Comparison of ENCODE assay signal across 11 mouse cellular contexts in the genomic region with DNA sequence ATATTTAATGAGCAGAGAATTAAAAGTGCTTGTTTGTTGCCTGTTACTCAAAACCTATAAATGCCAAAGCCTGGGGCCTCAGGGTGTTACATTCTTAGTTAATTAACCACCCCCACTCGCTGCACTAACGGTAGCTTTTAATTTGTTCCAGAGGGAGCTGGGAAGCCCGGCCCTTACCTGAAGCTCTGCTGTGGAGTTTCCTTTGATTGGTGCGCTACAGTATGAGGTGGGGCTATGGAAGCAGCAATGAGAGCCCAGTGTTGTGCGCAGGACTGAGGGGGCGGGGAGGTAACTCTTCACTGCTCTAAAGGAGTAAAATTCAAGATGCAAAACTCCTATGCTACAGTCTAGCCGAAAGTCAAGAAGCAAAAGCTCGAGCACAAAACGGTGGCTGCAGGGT. TPM values are rescaled to one million over a fixed set of nuclear protein-coding genes. Genes with fewer than 3 reads are reported as not detected.
A peak's percentile ranks its signal among the peaks of the same experiment; 100 is the strongest.
DNase-seq lines count a peak whose midpoint lies in the region; ATAC-seq and TF ChIP-seq lines count a peak whose summit lies in the region.
"Had no signal": no experiment of that assay in that cellular context is flagged by ENCODE, and none has a peak within 500 bp of the region (broad histone marks: within the 10 kb centered on the region; RNA-seq: fewer than 3 reads in every experiment).

No protein-coding gene starts in this region.

- intact Hi-C loops in heart, adult 2 months (cut with DNase I), result no loop called here

- H3K27me3 ChIP-seq in heart, embryonic 12.5 days (replicated peaks), result no peaks in the 10 kb centered on the region
- no peaks in the 10 kb centered on the region for H3K27me3 ChIP-seq in heart, adult 2 months (ENCODE audit: control insufficient read depth, insufficient read depth, low read length)
- H3K27me3 ChIP-seq in limb, embryonic 13.5 days, result no peaks in the 10 kb centered on the region

- H3K36me3 ChIP-seq in heart, embryonic 12.5 days, result no peaks in the 10 kb centered on the region
- no peaks in the 10 kb centered on the region for H3K36me3 ChIP-seq in heart, adult 2 months (ENCODE audit: control insufficient read depth, insufficient read depth, low read length)
- no peaks in the 10 kb centered on the region for H3K36me3 ChIP-seq in limb, embryonic 13.5 days

- no peak for TF ChIP-seq EP300 in heart, adult 2 months (IDR thresholded peaks at IDR 0.05; ENCODE audit: insufficient read depth, low read depth, low read length)

- no peak for ATAC-seq in heart, embryonic 12.5 days (ENCODE audit: insufficient number of reproducible peaks, low FRiP score)
- peak; percentile 50 for ATAC-seq in limb, embryonic 13.5 days (ENCODE audit: low FRiP score, low read depth)
- no peak for ATAC-seq in inflammation-experienced regulatory T-cells, adult 6 months

- H3K4me3 ChIP-seq in heart, embryonic 12.5 days, result no peak overlapping the region
- H3K4me3 ChIP-seq in heart, adult 2 months, result no peak overlapping the region
- peak overlapping the region; percentile 2; the same call in 1 of the 2 replicates for H3K4me3 ChIP-seq in limb, embryonic 13.5 days

- no peak overlapping the region for H3K4me2 ChIP-seq in heart, embryonic 12.5 days
- peak overlapping the region; percentile 45 for H3K4me2 ChIP-seq in limb, embryonic 13.5 days (replicated peaks)
- H3K4me2 ChIP-seq: liver, embryonic 11.5 days had no signal

- no peak for DNase-seq in heart, adult 2 months
- DNase-seq in ZHBTc4 (ENCODE audit: low read depth, low spot score), result peak; percentile 49
- peak; percentile 47 to 69 for DNase-seq in kidney, adult 8-10 months
- DNase-seq in right cerebral cortex, postnatal 14 days, result no peak
- no peak for DNase-seq in lung, postnatal 25 days (ENCODE audit: low spot score)
- DNase-seq: lung, postnatal 4 days; right cerebral cortex, adult 18-20 months had no signal

- H3K79me2 ChIP-seq in heart, adult 2 months (replicated peaks; ENCODE audit: control insufficient read depth, insufficient read depth, low read length), result no peaks in the 10 kb centered on the region

- H3K4me1 ChIP-seq in heart, embryonic 12.5 days (replicated peaks), result peaks cover 91% of the 10 kb centered on the region
- peaks cover 29% of the 10 kb centered on the region for H3K4me1 ChIP-seq in heart, adult 2 months (ENCODE audit: control insufficient read depth, insufficient read depth, low read length)
- peaks cover 100% of the 10 kb centered on the region for H3K4me1 ChIP-seq in limb, embryonic 13.5 days

- H3K9ac ChIP-seq in heart, embryonic 12.5 days, result no peak overlapping the region
- no peak overlapping the region for H3K9ac ChIP-seq in heart, adult 2 months (ENCODE audit: low read depth, low read length)
- no peak overlapping the region for H3K9ac ChIP-seq in limb, embryonic 13.5 days

- WGBS in heart, embryonic 12.5 days, result 35% methylated on average over 9 of the region's 9 CpGs
- 79% methylated on average over 9 of the region's 9 CpGs for WGBS in heart, adult 2 months
- WGBS in limb, embryonic 13.5 days, result 5% methylated on average over 9 of the region's 9 CpGs

- no peak for TF ChIP-seq POLR2A in heart, adult 2 months (IDR thresholded peaks at IDR 0.05; ENCODE audit: insufficient read depth, low read depth, low read length)

- no peaks in the 10 kb centered on the region for H3K9me3 ChIP-seq in heart, embryonic 12.5 days (replicated peaks)
- H3K9me3 ChIP-seq in limb, embryonic 13.5 days, result no peaks in the 10 kb centered on the region

- 0 out of 2 replicates have a peak overlapping the region, but pooled peaks have one; percentile 3 for H3K27ac ChIP-seq in heart, embryonic 12.5 days (ENCODE audit: poor library complexity, severe bottlenecking)
- no peak overlapping the region for H3K27ac ChIP-seq in heart, adult 2 months
- peak overlapping the region; percentile 88 for H3K27ac ChIP-seq in limb, embryonic 13.5 days

- TF ChIP-seq CTCF in heart, adult 2 months (IDR thresholded peaks at IDR 0.05), result no peak

RNA-seq across cellular contexts. Expression of gene Il17rd, which starts 32.0 kb away (rescaled TPM):
- 1.5 and 1.7 TPM in 2 replicates for polyA plus RNA-seq in heart, embryonic 12.5 days (2016; fragmentation: Nextera tagmentation; extraction: Ambion mirVana)
- 1 to 10 TPM; 3.2 to 4.5 TPM for total RNA-seq in heart, adult 2 months (2021)
- 2.1 and 3.8 TPM in 2 replicates for polyA plus RNA-seq in heart, adult 2 months (2012; rRNA removed)
- polyA plus RNA-seq in limb, embryonic 13.5 days (2015; fragmentation: Nextera tagmentation; extraction: Ambion mirVana), result 9.4 and 10.4 TPM in 2 replicates
- under 1 TPM; 0.18 to 0.40 (median 0.21) TPM for polyA plus RNA-seq in inflammation-experienced regulatory T-cells, adult 6 months (2017; shearing (Covaris generic))

RNA-seq across cellular contexts. Expression of gene Arhgef3, which starts 43.9 kb away (rescaled TPM):
- polyA plus RNA-seq in heart, embryonic 12.5 days (2016; fragmentation: Nextera tagmentation; extraction: Ambion mirVana), result 17.6 and 18.9 TPM in 2 replicates
- 10 to 100 TPM; 23.0 to 27.8 TPM for total RNA-seq in heart, adult 2 months (2021)
- polyA plus RNA-seq in heart, adult 2 months (2012; rRNA removed), result 11.1 and 21.3 TPM in 2 replicates
- polyA plus RNA-seq in limb, embryonic 13.5 days (2015; fragmentation: Nextera tagmentation; extraction: Ambion mirVana), result 22.3 and 24.1 TPM in 2 replicates
- polyA plus RNA-seq in inflammation-experienced regulatory T-cells, adult 6 months (2017; shearing (Covaris generic)), result 100 to 1,000 TPM in 2 of 3 experiments, 10 to 100 TPM in 1; 90.3 to 168 (median 160) TPM

Comparison
In these comparisons a context has a peak if more than half of its experiments do, and no peak if none do; other contexts are left out.
1. DNase-seq: peak in ZHBTc4 (single experiment) and kidney, adult 8-10 months (2 of 2); none in heart, adult 2 months (0 of 2), right cerebral cortex, postnatal 14 days (single experiment) and lung, postnatal 25 days (single experiment).